Mouse (Mus musculus) embryonic facial prominence, embryonic 14.5 days (tissue): ENCODE results near the gene Pvr. TPM values are rescaled to one million over a fixed set of nuclear protein-coding genes. Genes with fewer than 3 reads are reported as not detected.

Experiments used
- ATAC-seq: fragments of 200-750 bp; cut with Nextera tagmentation; 2 replicates; pipeline ENCODE4 v1.8.0; 2017; ENCODE audit warnings: low read depth, moderate number of reproducible peaks, moderate TSS enrichment
- DNase-seq: peaks from one replicate; pipeline ENCODE4 v3.0.0-alpha.2; 2015; ENCODE audit warnings: low spot score
- H3K27ac ChIP-seq: fragments of 300-500 bp; sonication (generic); replicated peaks from 2 replicates; pipeline ENCODE4 v1.5.1; 2014; ENCODE audit warnings: low read depth, mild to moderate bottlenecking, low read length, moderate library complexity
- H3K27me3 ChIP-seq: fragments of 300-500 bp; sonication (generic); replicated peaks from 2 replicates; pipeline ENCODE4 v1.6.1; 2014; ENCODE audit warnings: low read length; ENCODE audit not compliant: control insufficient read depth, insufficient read depth
- H3K36me3 ChIP-seq: fragments of 300-500 bp; sonication (generic); 2 replicates; pipeline ENCODE4 v1.6.1; 2014; ENCODE audit warnings: low read length, mixed read lengths; ENCODE audit not compliant: control insufficient read depth, insufficient read depth
- H3K4me1 ChIP-seq: fragments of 300-500 bp; sonication (generic); 2 replicates; pipeline ENCODE4 v1.6.1; 2014; ENCODE audit warnings: antibody characterized with exemption, low read length; ENCODE audit not compliant: control insufficient read depth, insufficient read depth
- H3K4me2 ChIP-seq: fragments of 300-500 bp; sonication (generic); 2 replicates; pipeline ENCODE4 v1.6.1; 2014; ENCODE audit warnings: low read depth, mild to moderate bottlenecking, low read length, moderate library complexity, mixed read lengths
- H3K4me3 ChIP-seq: fragments of 300-500 bp; sonication (generic); 2 replicates; pipeline ENCODE4 v1.5.1; 2014; ENCODE audit warnings: low read depth, mild to moderate bottlenecking, low read length
- H3K9ac ChIP-seq: fragments of 300-500 bp; sonication (generic); 2 replicates; pipeline ENCODE4 v1.6.1; 2014; ENCODE audit warnings: low read depth, mild to moderate bottlenecking, low read length, moderate library complexity, mixed read lengths
- H3K9me3 ChIP-seq: fragments of 300-500 bp; sonication (generic); 2 replicates; pipeline ENCODE4 v1.6.1; 2016; ENCODE audit warnings: low read length; ENCODE audit not compliant: control insufficient read depth
- WGBS: fragments of 180-500 bp; shearing (Covaris S2); extraction: QIAGEN DNeasy Blood & Tissue Kit; methylation state at CpG from one replicate; pipeline ENCODE4 v1.1.7; 2014; 5-methylcytosine and 5-hydroxymethylcytosine counted together
- polyA plus RNA-seq: library from polyadenylated mRNA; unstranded; fragments of >200 nt; fragmentation: Nextera tagmentation; extraction: Ambion mirVana; gene quantifications from 2 replicates; pipeline ENCODE4 v1.2.1, GENCODE M21; 2014

Gene Pvr
- 9.0 and 10.2 TPM in 2 replicates for polyA plus RNA-seq

- Histone ChIP-seq H3K4me2 (peak within 1 kb of the TSS; percentile 72), H3K9ac (peak within 1 kb of the TSS; percentile 88), H3K4me1 (no peaks in the 10 kb centered on the region), H3K4me3 (peak within 1 kb of the TSS; percentile 73), H3K27me3 (no peaks in the 10 kb centered on the region), H3K27ac (peak within 1 kb of the TSS; percentile 81), H3K36me3 (peaks cover 19% of the 10 kb centered on the region), H3K9me3 (no peaks in the 10 kb centered on the region)
- WGBS, result under 1% methylated on average over 58 of the region's 60 CpGs
- DNase-seq (peak; percentile 88), ATAC-seq (peak; percentile 94)
Observed at GRCm38 (mm10) chr7:19920506-19921261, at the start of gene Pvr. Gene Pvr, minus strand, starts transcription at chr7:19921160.

GRCm38 (mm10) chr7:19970196-19970595 lies 49.2 kb upstream of the Pvr start:
- no peak overlapping the region for H3K4me3 ChIP-seq
- H3K36me3 ChIP-seq, result no peaks in the 10 kb centered on the region
- WGBS, result 89% methylated on average over 8 of the region's 8 CpGs
- H3K9me3 ChIP-seq, result no peaks in the 10 kb centered on the region
- no peak overlapping the region for H3K27ac ChIP-seq
- no peaks in the 10 kb centered on the region for H3K4me1 ChIP-seq
- DNase-seq (no peak), ATAC-seq (no peak)
- no peak overlapping the region for H3K4me2 ChIP-seq
- H3K27me3 ChIP-seq, result no peaks in the 10 kb centered on the region
- H3K9ac ChIP-seq, result no peak overlapping the region

- Histone ChIP-seq H3K36me3 (no peaks in the 10 kb centered on the region), H3K4me1 (no peaks in the 10 kb centered on the region), H3K4me3 (no peak overlapping the region), H3K9me3 (no peaks in the 10 kb centered on the region), H3K9ac (no peak overlapping the region), H3K27me3 (no peaks in the 10 kb centered on the region), H3K4me2 (no peak overlapping the region), H3K27ac (no peak overlapping the region)
- DNase-seq (no peak), ATAC-seq (no peak)
- 91% methylated on average over 4 of the region's 4 CpGs for WGBS
Observed at GRCm38 (mm10) chr7:19969541-19970090, 48.7 kb upstream of the Pvr start.

- no peaks in the 10 kb centered on the region for H3K36me3 ChIP-seq
- 72% methylated on average over 3 of the region's 3 CpGs for WGBS
- H3K4me2 ChIP-seq, result no peak overlapping the region
- no peaks in the 10 kb centered on the region for H3K9me3 ChIP-seq
- DNase-seq (no peak), ATAC-seq (no peak)
- H3K4me3 ChIP-seq, result no peak overlapping the region
- no peaks in the 10 kb centered on the region for H3K27me3 ChIP-seq
- no peak overlapping the region for H3K9ac ChIP-seq
- H3K27ac ChIP-seq, result no peak overlapping the region
- H3K4me1 ChIP-seq, result no peaks in the 10 kb centered on the region
Observed at GRCm38 (mm10) chr7:19969106-19969505, 48.1 kb upstream of the Pvr start.

GRCm38 (mm10) chr7:19964985-19965579 lies 44.1 kb upstream of the Pvr start, which contains the start of gene Ceacam20:
Gene Ceacam20, plus strand, starts transcription at chr7:19965412.
- Histone ChIP-seq H3K4me3 (no peak within 1 kb of the TSS), H3K9ac (no peak within 1 kb of the TSS), H3K4me2 (no peak within 1 kb of the TSS), H3K4me1 (no peaks in the 10 kb centered on the region), H3K36me3 (no peaks in the 10 kb centered on the region), H3K27me3 (no peaks in the 10 kb centered on the region), H3K9me3 (no peaks in the 10 kb centered on the region), H3K27ac (no peak within 1 kb of the TSS)
- ATAC-seq (no peak), DNase-seq (no peak)
- 80% methylated on average over 7 of the region's 7 CpGs for WGBS

- 72% methylated on average over 1 of the region's 1 CpGs for WGBS
- H3K9me3 ChIP-seq, result no peaks in the 10 kb centered on the region
- no peak overlapping the region for H3K4me2 ChIP-seq
- no peaks in the 10 kb centered on the region for H3K4me1 ChIP-seq
- H3K9ac ChIP-seq, result no peak overlapping the region
- H3K4me3 ChIP-seq, result no peak overlapping the region
- no peaks in the 10 kb centered on the region for H3K27me3 ChIP-seq
- no peaks in the 10 kb centered on the region for H3K36me3 ChIP-seq
- ATAC-seq (no peak), DNase-seq (no peak)
- no peak overlapping the region for H3K27ac ChIP-seq
Observed at GRCm38 (mm10) chr7:19962423-19962822, 41.5 kb upstream of the Pvr start.

GRCm38 (mm10) chr7:19956341-19956781 lies 35.4 kb upstream of the Pvr start:
- Histone ChIP-seq H3K9me3 (no peaks in the 10 kb centered on the region), H3K36me3 (no peaks in the 10 kb centered on the region), H3K9ac (no peak overlapping the region), H3K27ac (no peak overlapping the region), H3K4me1 (no peaks in the 10 kb centered on the region), H3K4me3 (no peak overlapping the region), H3K4me2 (no peak overlapping the region; the same call in 1 of the 2 replicates), H3K27me3 (no peaks in the 10 kb centered on the region)
- DNase-seq (peak; percentile 89), ATAC-seq (peak; percentile 53)
- under 1% methylated on average over 7 of the region's 7 CpGs for WGBS

GRCm38 (mm10) chr7:19955861-19956260 lies 34.9 kb upstream of the Pvr start:
- no peak overlapping the region for H3K4me3 ChIP-seq
- H3K4me1 ChIP-seq, result no peaks in the 10 kb centered on the region
- no peaks in the 10 kb centered on the region for H3K27me3 ChIP-seq
- H3K9ac ChIP-seq, result no peak overlapping the region
- H3K36me3 ChIP-seq, result no peaks in the 10 kb centered on the region
- DNase-seq (no peak), ATAC-seq (no peak)
- WGBS, result 68% methylated on average over 4 of the region's 4 CpGs
- H3K4me2 ChIP-seq, result no peak overlapping the region
- H3K9me3 ChIP-seq, result no peaks in the 10 kb centered on the region
- H3K27ac ChIP-seq, result no peak overlapping the region
